Mouse (Mus musculus) sigmoid colon, adult 10 weeks (tissue): ENCODE measurements around the gene Zfp664. TPM values are rescaled to one million over a fixed set of nuclear protein-coding genes. Genes with fewer than 3 reads are reported as not detected.

ENCODE experiments used
- polyA plus RNA-seq: library from polyadenylated mRNA; stranded (reverse); fragments of 350-450 nt; fragmentation: Illumina TruSeq; extraction: RNeasy Lipid Tissue Mini Kit (QIAGEN cat#74804); gene quantifications from one replicate; pipeline ENCODE4 v1.2.3, GENCODE M21; 2014; ENCODE audit warnings: low read depth, low replicate concordance

Zfp664 gene
- polyA plus RNA-seq = 83.7 TPM

DNA sequence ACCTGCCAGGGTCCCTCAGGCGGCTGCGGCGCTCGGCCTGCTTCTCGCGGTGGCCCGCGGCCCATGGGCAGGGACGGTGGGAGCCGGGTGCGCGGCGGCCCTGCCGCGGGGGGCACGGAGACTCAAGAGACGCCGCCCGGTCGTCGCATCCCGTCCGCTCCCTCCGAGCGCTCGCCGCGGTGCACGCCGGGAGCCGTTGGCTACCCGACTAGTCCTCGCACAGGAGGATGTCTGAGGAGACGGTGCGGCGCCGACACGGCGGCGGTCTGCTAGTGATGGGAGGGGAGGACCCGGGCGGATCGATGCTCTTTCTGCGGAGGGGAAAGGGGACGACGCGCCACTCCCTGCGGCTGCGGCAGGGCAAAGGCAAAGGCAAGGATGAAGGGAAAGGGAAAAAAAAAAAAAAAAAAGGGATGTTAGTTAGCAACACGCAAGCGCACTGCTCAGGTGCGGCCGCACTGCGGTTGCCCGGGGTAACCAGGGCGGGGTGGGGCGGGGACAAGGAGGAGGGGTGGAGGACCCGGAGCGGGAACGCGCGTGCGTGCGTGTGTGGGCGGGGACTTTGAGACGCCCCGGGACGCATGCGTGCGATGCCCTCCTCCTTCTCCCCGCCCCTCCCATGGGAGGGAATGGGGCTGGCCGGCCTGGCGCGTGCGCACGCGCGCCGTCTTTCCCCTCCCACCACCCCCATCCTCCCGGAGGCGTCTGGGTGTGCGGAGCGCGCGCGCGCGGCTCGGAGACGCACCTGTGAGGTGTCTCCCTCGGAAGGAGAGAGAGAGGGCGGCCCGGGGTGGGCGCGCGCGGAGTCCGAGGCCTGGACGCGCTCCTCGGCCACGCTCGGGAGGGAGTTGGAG lies at the start of gene Zfp664, which contains the start of gene Ccdc92:
Gene Zfp664 (plus strand): TSS at position 679 of the 854 bp plus-strand sequence.
Gene Ccdc92 (minus strand): TSS at position 412 of the 854 bp plus-strand sequence.

Other genes starting within 250 kb of the Zfp664 start
- 67.9 TPM for gene Atp6v0a2, start 234.1 kb upstream of the Zfp664 start, polyA plus RNA-seq
- gene Dnah10, start 137.6 kb upstream of the Zfp664 start, polyA plus RNA-seq = 0.06 TPM
- not detected for gene Ccdc92, start 267 bp upstream of the Zfp664 start, polyA plus RNA-seq
- gene Rflna, start 140.5 kb downstream of the Zfp664 start, polyA plus RNA-seq = not detected